Mouse (Mus musculus) thymus, postnatal 10 days (tissue): ENCODE results near the gene Ndufa6.
"Not testable (repeated sequence)": the region's sequence is repeated elsewhere in the genome, so short reads cannot be mapped to it uniquely, and the experiment has no call there.

Source experiments
- DNase-seq, 2 experiments: peaks; one replicate each; pipeline ENCODE4 v3.0.0; 2021; ENCODE audit warnings: low spot score in 2 of 2

Ndufa6 gene

GRCm38 (mm10) chr15:82368146-82368545, 14.0 kb upstream of the Ndufa6 start:
- no peak for DNase-seq

- not testable (repeated sequence) for DNase-seq
Measured at GRCm38 (mm10) chr15:82364561-82364960, 10.4 kb upstream of the Ndufa6 start.

- DNase-seq, result not testable (repeated sequence)
Measured at GRCm38 (mm10) chr15:82363801-82364200, 9.7 kb upstream of the Ndufa6 start.

GRCm38 (mm10) chr15:82362234-82362633, 8.1 kb upstream of the Ndufa6 start:
- DNase-seq, result no peak

GRCm38 (mm10) chr15:82361459-82362018, 7.4 kb upstream of the Ndufa6 start:
- no peak for DNase-seq

- DNase-seq, result no peak
Measured at GRCm38 (mm10) chr15:82358431-82359260, 4.5 kb upstream of the Ndufa6 start.

GRCm38 (mm10) chr15:82353745-82354113, 393 bp downstream of the Ndufa6 start:
- no peak for DNase-seq

GRCm38 (mm10) chr15:82353078-82353744, 911 bp downstream of the Ndufa6 start:
- no peak for DNase-seq

GRCm38 (mm10) chr15:82351480-82351879, 2.6 kb downstream of the Ndufa6 start:
- DNase-seq, result no peak

GRCm38 (mm10) chr15:82350349-82350748, 3.8 kb downstream of the Ndufa6 start:
- no peak for DNase-seq

GRCm38 (mm10) chr15:82348999-82349341, 5.2 kb downstream of the Ndufa6 start:
- no peak for DNase-seq

GRCm38 (mm10) chr15:82348258-82348998, 5.7 kb downstream of the Ndufa6 start:
- no peak for DNase-seq

GRCm38 (mm10) chr15:82347852-82348251, 6.3 kb downstream of the Ndufa6 start:
- DNase-seq, result no peak

- no peak for DNase-seq
Measured at GRCm38 (mm10) chr15:82347303-82347676, 6.8 kb downstream of the Ndufa6 start.

- no peak for DNase-seq
Measured at GRCm38 (mm10) chr15:82346580-82347302, 7.4 kb downstream of the Ndufa6 start.

GRCm38 (mm10) chr15:82345820-82346470, 8.2 kb downstream of the Ndufa6 start:
- peak; percentile 97 to 98 for DNase-seq

- DNase-seq, result no peak
Measured at GRCm38 (mm10) chr15:82344971-82345370, 9.2 kb downstream of the Ndufa6 start.

GRCm38 (mm10) chr15:82343368-82344287, 10.5 kb downstream of the Ndufa6 start:
- DNase-seq, result no peak

GRCm38 (mm10) chr15:82342543-82342935, 11.6 kb downstream of the Ndufa6 start:
- DNase-seq, result no peak
